ENCODE assay signal across 15 mouse cellular contexts in the genomic region with DNA sequence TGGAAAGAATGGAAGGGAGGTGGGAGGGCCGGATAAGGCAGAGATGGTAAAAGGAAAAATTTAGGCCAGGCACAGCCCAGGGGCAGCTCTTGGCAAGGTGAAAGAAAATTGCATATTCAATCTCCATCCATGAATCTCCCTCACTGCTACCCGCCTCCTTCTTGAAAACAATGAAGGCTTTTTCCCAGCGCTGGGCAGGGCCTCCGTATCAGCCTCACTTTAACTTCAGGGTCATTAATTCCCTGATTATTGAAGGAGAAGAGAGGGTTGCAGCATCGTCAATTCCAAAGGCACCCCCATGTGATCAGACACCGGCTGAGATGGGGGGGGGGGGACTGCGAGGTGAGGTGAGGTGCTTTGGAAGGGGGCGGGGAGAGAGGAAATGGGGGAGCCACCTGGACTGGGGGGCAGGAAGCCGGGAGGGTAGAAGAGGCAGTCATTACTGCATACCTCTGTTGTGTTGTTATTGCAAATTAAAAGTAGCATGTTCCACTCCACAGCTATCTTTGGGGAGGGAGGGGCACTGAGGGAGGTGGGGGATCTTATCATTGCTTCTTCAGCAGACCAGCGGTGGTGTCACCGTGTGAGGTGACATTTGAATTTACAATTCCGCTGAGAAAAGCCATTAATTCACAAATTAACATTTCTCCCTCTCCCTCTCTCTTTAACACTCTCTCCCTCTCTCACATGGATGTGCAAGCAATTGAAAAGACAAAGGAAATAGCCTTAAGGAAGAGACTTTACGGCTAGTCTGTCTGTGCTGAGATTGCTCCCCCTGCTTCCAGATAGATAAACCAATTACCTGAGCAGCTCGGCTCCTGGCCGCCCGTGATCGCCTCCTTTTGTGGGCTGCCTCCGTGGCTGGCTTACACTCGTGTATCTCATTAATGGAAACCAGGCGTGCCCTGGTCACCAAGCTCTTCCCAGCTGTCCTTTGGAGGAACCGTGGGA. TPM values are rescaled to one million over a fixed set of nuclear protein-coding genes. Genes with fewer than 3 reads are reported as not detected.
DNase-seq lines count a peak whose midpoint lies in the region; ATAC-seq lines count a peak whose summit lies in the region.
"Had no signal": no experiment of that assay in that cellular context is flagged by ENCODE, and none has a peak within 500 bp of the region (broad histone marks: within the 10 kb centered on the region; RNA-seq: fewer than 3 reads in every experiment).

No protein-coding gene starts in this region.

- peak overlapping the region; percentile 77 for H3K27ac ChIP-seq in neural tube, embryonic 11.5 days (ENCODE audit: low read depth, low read length)
- peak overlapping the region; percentile 65 for H3K27ac ChIP-seq in midbrain, embryonic 12.5 days (replicated peaks)
- H3K27ac ChIP-seq: lung, embryonic 15.5 days; stomach, postnatal 0 days had no signal

- peak; percentile 48 for DNase-seq in embryo, embryonic 10.5 days (ENCODE audit: low spot score)
- no peak for DNase-seq in embryo, embryonic 9.5 days (ENCODE audit: extremely low spot score)
- peak; percentile 40 for DNase-seq in neural tube, embryonic 11.5 days (ENCODE audit: low spot score)
- no peak for DNase-seq in neural tube, embryonic 10.5 days (ENCODE audit: extremely low spot score, low spot score)
- peak; percentile 65 for DNase-seq in retina, postnatal 1 day
- DNase-seq in ovary, postnatal 36 days (ENCODE audit: low spot score) = no peak
- no peak for DNase-seq in frontal cortex, postnatal 14 days (ENCODE audit: low spot score in 2 of 2)
- DNase-seq: adrenal gland, adult 2 months; heart, postnatal 4 days; kidney, postnatal 14 days; liver; spleen, adult 18-20 months had no signal

- no peak overlapping the region for H3K4me3 ChIP-seq in neural tube, embryonic 11.5 days (ENCODE audit: low read depth, low read length)
- H3K4me3 ChIP-seq in midbrain, embryonic 12.5 days = no peak overlapping the region
- H3K4me3 ChIP-seq: lung, embryonic 15.5 days had no signal

- H3K36me3 ChIP-seq in neural tube, embryonic 11.5 days (ENCODE audit: control insufficient read depth, insufficient read depth, low read length) = no peaks in the 10 kb centered on the region
- H3K36me3 ChIP-seq in midbrain, embryonic 12.5 days = no peaks in the 10 kb centered on the region
- H3K36me3 ChIP-seq: lung, embryonic 15.5 days had no signal

- no peaks in the 10 kb centered on the region for H3K9me3 ChIP-seq in neural tube, embryonic 11.5 days (ENCODE audit: control insufficient read depth, low read length)
- H3K9me3 ChIP-seq in midbrain, embryonic 12.5 days = no peaks in the 10 kb centered on the region
- H3K9me3 ChIP-seq: lung, embryonic 15.5 days had no signal

- ATAC-seq in neural tube, embryonic 11.5 days (ENCODE audit: insufficient read depth, low FRiP score, low TSS enrichment) = peak; percentile 66
- no peak for ATAC-seq in midbrain, embryonic 12.5 days (ENCODE audit: low FRiP score, low read depth)

- no peaks in the 10 kb centered on the region for H3K27me3 ChIP-seq in neural tube, embryonic 11.5 days (ENCODE audit: control insufficient read depth, insufficient read depth, low read length)
- peaks cover 5% of the 10 kb centered on the region; the same call in 1 of the 2 replicates for H3K27me3 ChIP-seq in midbrain, embryonic 12.5 days
- H3K27me3 ChIP-seq: lung, embryonic 15.5 days had no signal

- peak overlapping the region; percentile 17 for H3K4me2 ChIP-seq in neural tube, embryonic 11.5 days (ENCODE audit: low read depth)
- peak overlapping the region; percentile 6; the same call in 1 of the 2 replicates for H3K4me2 ChIP-seq in midbrain, embryonic 12.5 days (replicated peaks)
- H3K4me2 ChIP-seq: lung, embryonic 15.5 days had no signal

- peaks cover 42% of the 10 kb centered on the region for H3K4me1 ChIP-seq in neural tube, embryonic 11.5 days (ENCODE audit: control insufficient read depth, insufficient read depth, low read length)
- H3K4me1 ChIP-seq in midbrain, embryonic 12.5 days = peaks cover 20% of the 10 kb centered on the region
- H3K4me1 ChIP-seq: lung, embryonic 15.5 days had no signal

- 6% methylated on average over 21 of the region's 21 CpGs for WGBS in neural tube, embryonic 11.5 days
- WGBS in midbrain, embryonic 12.5 days = 36% methylated on average over 21 of the region's 21 CpGs

- H3K9ac ChIP-seq in neural tube, embryonic 11.5 days (ENCODE audit: low read length) = peak overlapping the region; percentile 19; the same call in 1 of the 2 replicates
- H3K9ac ChIP-seq in midbrain, embryonic 12.5 days (replicated peaks) = 0 out of 2 replicates have a peak overlapping the region, but pooled peaks have one; percentile 6
- H3K9ac ChIP-seq: lung, embryonic 15.5 days had no signal

RNA-seq across cellular contexts. Expression of gene Pax2, which starts 41.5 kb away (rescaled TPM):
- polyA plus RNA-seq in neural tube, embryonic 11.5 days (2014; fragmentation: Nextera tagmentation; extraction: Ambion mirVana) = 7.4 and 8.0 TPM in 2 replicates
- 0.32 and 0.33 TPM in 2 replicates for polyA plus RNA-seq in midbrain, embryonic 12.5 days (2016; fragmentation: Nextera tagmentation; extraction: Ambion mirVana)
- polyA plus RNA-seq: adrenal gland, adult 2 months; stomach, postnatal 0 days had no signal

Comparison
In these comparisons a context has a peak if more than half of its experiments do, and no peak if none do; other contexts are left out.
1. DNase-seq: peak in embryo, embryonic 10.5 days (single experiment), neural tube, embryonic 11.5 days (single experiment) and retina, postnatal 1 day (single experiment); none in embryo, embryonic 9.5 days (single experiment), neural tube, embryonic 10.5 days (single experiment), ovary, postnatal 36 days (single experiment) and frontal cortex, postnatal 14 days (0 of 2).